Mouse (Mus musculus) CH12.LX (cell line): ENCODE measurements around the gene Prr5. TPM values are rescaled to one million over a fixed set of nuclear protein-coding genes. Genes with fewer than 3 reads are reported as not detected.
A peak's percentile ranks its signal among the peaks of the same experiment; 100 is the strongest.

ENCODE experiments used
- DNase-seq: peaks from one replicate; pipeline ENCODE4 v3.0.0-alpha.2; 2013; ENCODE audit errors: extremely low read depth
- H3K27ac ChIP-seq: 2 replicates; pipeline ENCODE4 v1.5.1; 2012; ENCODE audit warnings: low read depth, mild to moderate bottlenecking, control low read depth, moderate library complexity; ENCODE audit not compliant: insufficient read depth
- H3K27me3 ChIP-seq: replicated peaks from 2 replicates; pipeline ENCODE3; 2012; ENCODE audit warnings: inconsistent platforms
- H3K36me3 ChIP-seq, 2 experiments: replicated peaks in 1 of 2; 2 replicates each; pipeline versions ENCODE3 to v1.6.1; 2012; ENCODE audit warnings: inconsistent platforms in 1 of 2, low read length in 1 of 2, mild to moderate bottlenecking in 1 of 2, mixed read lengths in 1 of 2, moderate library complexity in 1 of 2; ENCODE audit not compliant: control insufficient read depth in 1 of 2, insufficient read depth in 1 of 2
- H3K4me1 ChIP-seq, 2 experiments: 2 replicates each; pipeline ENCODE4 v1.6.1; 2012; ENCODE audit warnings: inconsistent platforms in 1 of 2, moderate library complexity in 1 of 2; ENCODE audit not compliant: insufficient read depth in 2 of 2, control insufficient read depth in 1 of 2
- H3K4me2 ChIP-seq: 2 replicates; pipeline ENCODE4 v1.6.1; 2012; ENCODE audit warnings: low read depth, mild to moderate bottlenecking, control low read depth; ENCODE audit not compliant: poor library complexity, insufficient read depth, severe bottlenecking
- H3K4me3 ChIP-seq, 3 experiments: fragments of 150-350 bp in 1 of 3; sonication (generic) in 1 of 3; replicated peaks in 1 of 3; 2 replicates each; pipeline versions ENCODE3 to v1.5.1; 2011 to 2012; ENCODE audit warnings: low read depth in 2 of 3, low read length in 2 of 3, mild to moderate bottlenecking in 2 of 3, moderate library complexity in 2 of 3, control low read depth in 1 of 3, improper control_type of control experiment in 1 of 3, inconsistent platforms in 1 of 3, mixed read lengths in 1 of 3; ENCODE audit not compliant: poor library complexity in 1 of 3
- H3K79me2 ChIP-seq: replicated peaks from 2 replicates; pipeline ENCODE4 v1.6.1; 2012; ENCODE audit warnings: mild to moderate bottlenecking, moderate library complexity; ENCODE audit not compliant: control insufficient read depth, poor library complexity, insufficient read depth, severe bottlenecking; ENCODE audit errors: extremely low read depth
- H3K9ac ChIP-seq: 2 replicates; pipeline ENCODE4 v1.6.1; 2012; ENCODE audit warnings: low read depth, mild to moderate bottlenecking, control low read depth, moderate library complexity; ENCODE audit not compliant: insufficient read depth
- H3K9me3 ChIP-seq: replicated peaks from 2 replicates; pipeline ENCODE3; 2012; ENCODE audit warnings: low read length, inconsistent platforms, mixed read lengths
- CTCF ChIP-seq, 2 experiments: IDR thresholded peaks in 1 of 2; conservative IDR thresholded peaks in 1 of 2; 2 replicates each; pipeline ENCODE4 v1.5.1; 2011 to 2012; ENCODE audit warnings: low read depth in 2 of 2, low read length in 2 of 2, improper control_type of control experiment in 1 of 2, inconsistent platforms in 1 of 2, mild to moderate bottlenecking in 1 of 2, moderate library complexity in 1 of 2
- E2F4 ChIP-seq: IDR thresholded peaks from 2 replicates; pipeline ENCODE4 v1.6.1; 2011; ENCODE audit warnings: low read depth, low read length, improper control_type of control experiment; ENCODE audit not compliant: insufficient replicate concordance
- IRF4 ChIP-seq: IDR thresholded peaks from 2 replicates; pipeline ENCODE4 v1.6.1; 2014; ENCODE audit warnings: low read depth, mild to moderate bottlenecking, inconsistent platforms, low read length, improper control_type of control experiment
- JUND ChIP-seq: conservative IDR thresholded peaks from 2 replicates; pipeline ENCODE4 v1.6.1; 2011; ENCODE audit warnings: low read depth, low read length, improper control_type of control experiment
- MAFK ChIP-seq: IDR thresholded peaks from 2 replicates; pipeline ENCODE4 v1.6.1; 2011; ENCODE audit warnings: low read length, improper control_type of control experiment; ENCODE audit not compliant: insufficient replicate concordance
- MAX ChIP-seq: IDR thresholded peaks from 2 replicates; pipeline ENCODE4 v1.6.1; 2011; ENCODE audit warnings: low read length, improper control_type of control experiment
- MAZ ChIP-seq: IDR thresholded peaks from 2 replicates; pipeline ENCODE4 v1.6.1; 2012; ENCODE audit warnings: low read depth, mild to moderate bottlenecking, inconsistent platforms, low read length, improper control_type of control experiment, moderate library complexity
- MEF2A ChIP-seq: IDR thresholded peaks from 2 replicates; pipeline ENCODE4 v1.6.1; 2014; ENCODE audit warnings: low read depth, mild to moderate bottlenecking, inconsistent platforms, low read length, improper control_type of control experiment, borderline replicate concordance
- MYC ChIP-seq: IDR thresholded peaks from 2 replicates; pipeline ENCODE4 v1.6.1; 2011; ENCODE audit warnings: low read depth, mild to moderate bottlenecking, improper control_type of control experiment, low read length
- NELFE ChIP-seq: IDR thresholded peaks from 2 replicates; pipeline ENCODE4 v1.6.1; 2011; ENCODE audit warnings: low read depth, low read length, improper control_type of control experiment
- PAX5 ChIP-seq: IDR thresholded peaks from 2 replicates; pipeline ENCODE4 v1.6.1; 2012; ENCODE audit warnings: low read length, inconsistent platforms, mixed read lengths
- POLR2AphosphoS2 ChIP-seq: IDR thresholded peaks from 2 replicates; pipeline ENCODE4 v1.6.1; 2011; ENCODE audit warnings: low read depth, low read length, improper control_type of control experiment
- RAD21 ChIP-seq: IDR thresholded peaks from 2 replicates; pipeline ENCODE4 v1.6.1; 2011; ENCODE audit warnings: low read depth, mild to moderate bottlenecking, low read length, improper control_type of control experiment, moderate library complexity
- RCOR1 ChIP-seq: conservative IDR thresholded peaks from 2 replicates; pipeline ENCODE4 v1.6.1; 2012; ENCODE audit warnings: low read depth, mild to moderate bottlenecking, inconsistent platforms, low read length, improper control_type of control experiment
- SIN3A ChIP-seq: IDR thresholded peaks from 2 replicates; pipeline ENCODE4 v1.6.1; 2012; ENCODE audit warnings: low read length, improper control_type of control experiment, inconsistent platforms
- TCF12 ChIP-seq: IDR thresholded peaks from 2 replicates; pipeline ENCODE4 v1.6.1; 2014; ENCODE audit warnings: low read depth, mild to moderate bottlenecking, inconsistent platforms, low read length, improper control_type of control experiment
- USF2 ChIP-seq: conservative IDR thresholded peaks from 2 replicates; pipeline ENCODE4 v1.6.1; 2011; ENCODE audit warnings: low read depth, low read length, improper control_type of control experiment
- ZC3H11A ChIP-seq: IDR thresholded peaks from 2 replicates; pipeline ENCODE4 v1.6.1; 2012; ENCODE audit warnings: low read depth, mild to moderate bottlenecking, inconsistent platforms, low read length, improper control_type of control experiment
- ZKSCAN1 ChIP-seq: IDR thresholded peaks from 2 replicates; pipeline ENCODE4 v1.6.1; 2012; ENCODE audit warnings: low read depth, inconsistent platforms, low read length, improper control_type of control experiment, borderline replicate concordance
- ZMIZ1 ChIP-seq: IDR thresholded peaks from 2 replicates; pipeline ENCODE4 v1.6.1; 2012; ENCODE audit warnings: low read depth, mild to moderate bottlenecking, inconsistent platforms, low read length, improper control_type of control experiment
- ZNF384 ChIP-seq: IDR thresholded peaks from 2 replicates; pipeline ENCODE4 v1.6.1; 2012; ENCODE audit warnings: low read depth, low read length, improper control_type of control experiment, inconsistent platforms
- dilution Hi-C: fragments of 300-500 bp; cut with MboI; formaldehyde crosslinking; loops from 2 replicates; pipeline ENCODE4 v1.14.3; 2020; ENCODE audit warnings: low sequenced_read_pairs; ENCODE audit not compliant: extremely low pct_unique_long_range_greater_than_20kb, extremely low pct_ligation_motif_present
- in situ Hi-C: fragments of 300-500 bp; cut with MboI; formaldehyde crosslinking; loops from 3 replicates; pipeline ENCODE4 v1.14.3; 2019; ENCODE audit warnings: low sequenced_read_pairs, low pct_ligation_motif_present, low pct_unique_long_range_greater_than_20kb, mixed read lengths
- polyA plus RNA-seq: library from polyadenylated mRNA; unstranded; fragments of >175 nt; gene quantifications from 2 replicates; pipeline ENCODE4 v1.2.1, GENCODE M21; 2012; ENCODE audit warnings: low read depth; ENCODE audit not compliant: insufficient read length
- total RNA-seq, 2 experiments: library from RNA; depleted of rRNA; stranded (reverse); fragments of 300-350 nt in 1 of 2; fragments of >200 nt in 1 of 2; gene quantifications; 2 replicates each; pipeline ENCODE4 v1.2.3; 2012 to 2014

The Prr5 gene
- total and polyA plus RNA-seq, 3 experiments = 11.6 to 68.2 (median 19.7) TPM

GRCm38 (mm10) chr15:84654975-84655374, 14.4 kb upstream of the Prr5 start:
- Histone ChIP-seq H3K27ac (no peak overlapping the region), H3K4me2 (no peak overlapping the region), H3K79me2 (no peaks in the 10 kb centered on the region), H3K9me3 (peaks cover 5% of the 10 kb centered on the region), H3K9ac (no peak overlapping the region), H3K36me3 (no peaks in the 10 kb centered on the region), H3K4me1 (no peaks in the 10 kb centered on the region), H3K27me3 (peaks cover 81% of the 10 kb centered on the region), H3K4me3 (no peak overlapping the region)
- dilution Hi-C loops (no loop called here), in situ Hi-C loops (no loop called here)
- no peak for DNase-seq
- TF ChIP-seq POLR2AphosphoS2 (no peak), ZC3H11A (no peak), E2F4 (no peak), TCF12 (no peak), MAX (no peak), PAX5 (no peak), USF2 (no peak), MYC (no peak), MAZ (no peak), JUND (no peak), ZNF384 (no peak), IRF4 (no peak), ZMIZ1 (no peak), RCOR1 (no peak), ZKSCAN1 (no peak), MAFK (no peak), RAD21 (no peak), SIN3A (no peak), MEF2A (no peak)

GRCm38 (mm10) chr15:84656689-84657088, 12.7 kb upstream of the Prr5 start:
- no peak for DNase-seq
- no peak overlapping the region for H3K4me3 ChIP-seq
- H3K36me3 ChIP-seq = no peaks in the 10 kb centered on the region
- no peak overlapping the region for H3K4me2 ChIP-seq
- H3K27me3 ChIP-seq = peaks cover 79% of the 10 kb centered on the region
- H3K79me2 ChIP-seq = no peaks in the 10 kb centered on the region
- dilution Hi-C loops = no loop called here
- in situ Hi-C loops = no loop called here
- H3K4me1 ChIP-seq = no peaks in the 10 kb centered on the region
- H3K27ac ChIP-seq = no peak overlapping the region
- peak in 1 of 2 experiments; percentile 14; a peak in 1 of 4 replicates for TF ChIP-seq CTCF (conservative IDR thresholded peaks at IDR 0.05 in 1 of 2, IDR thresholded peaks at IDR 0.05 in 1 of 2; ENCODE audit: low read depth in 2 of 2, low read length in 2 of 2)
- no peak for TF ChIP-seq NELFE
- H3K9me3 ChIP-seq = peaks cover 5% of the 10 kb centered on the region
- H3K9ac ChIP-seq = no peak overlapping the region
